Mouse (Mus musculus) left cerebral cortex, postnatal 36 days (tissue): ENCODE measurements at regions not wholly inside any gene's neighbourhood (a gene's known extent, or its start where the extent isn't known, plus 50 kb on each side); places are given as distances from the start of the nearest gene placed in this dataset.

Experiments used
- DNase-seq, 2 experiments: peaks; one replicate each; pipeline ENCODE4 v3.0.0; 2021 to 2022; ENCODE audit warnings: low spot score in 2 of 2, mixed read lengths in 1 of 2
- intact Hi-C: fragments of 180-260 bp; cut with DNase I; formaldehyde crosslinking; loops from one replicate; pipeline ENCODE4 v1.15.1; 2025

DNA sequence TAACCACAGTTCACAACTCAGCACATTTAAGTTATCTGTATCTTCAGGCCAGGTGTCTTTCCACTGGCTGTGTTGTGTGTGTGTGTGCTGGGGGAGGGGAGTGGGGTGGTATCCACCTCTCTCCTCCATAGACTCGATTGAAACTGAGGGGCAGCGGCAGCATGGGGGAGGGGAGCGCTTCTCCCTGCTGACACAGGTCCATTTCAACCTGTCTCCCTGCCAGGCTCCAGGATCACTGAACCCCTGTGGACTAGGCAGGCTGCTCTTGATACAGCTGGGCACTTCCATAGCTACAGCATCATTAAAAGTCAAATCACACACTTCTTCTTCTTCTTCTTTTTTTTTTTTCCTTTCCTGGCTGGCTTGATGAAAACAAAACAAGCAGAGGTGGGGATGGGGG, 338.0 kb downstream of the Igsf11 start:
- intact Hi-C loops: no loop called here
- no peak for DNase-seq

DNA sequence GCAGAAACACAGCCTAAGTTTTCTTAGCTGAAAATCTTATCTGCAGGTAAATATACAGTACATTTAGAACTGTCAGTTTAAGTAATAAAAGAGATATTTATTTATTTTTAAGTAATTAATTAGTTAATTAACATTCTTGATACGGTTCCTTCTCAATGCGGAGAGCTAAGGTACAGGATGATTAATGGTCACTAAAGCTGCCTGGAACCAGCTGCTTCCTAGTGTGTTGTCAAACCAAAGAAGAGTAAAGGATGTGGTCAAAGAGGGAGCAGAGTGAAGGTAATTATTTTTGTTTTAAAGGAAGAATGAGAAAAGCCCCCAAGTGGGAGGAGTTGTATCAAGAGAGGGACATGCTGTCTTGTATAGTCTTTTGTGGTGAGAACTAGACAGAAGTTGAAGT, 341.8 kb downstream of the Igsf11 start:
- no peak for DNase-seq
- intact Hi-C loops: no loop called here

- intact Hi-C loops: no loop called here
- DNase-seq: no peak
Measured at GRCm38 (mm10) chr16:39273490-39273889, 381.0 kb downstream of the Igsf11 start.

- intact Hi-C loops: no loop called here
- DNase-seq: no peak
Measured at GRCm38 (mm10) chr16:39284484-39284883, 392.0 kb downstream of the Igsf11 start.

DNA sequence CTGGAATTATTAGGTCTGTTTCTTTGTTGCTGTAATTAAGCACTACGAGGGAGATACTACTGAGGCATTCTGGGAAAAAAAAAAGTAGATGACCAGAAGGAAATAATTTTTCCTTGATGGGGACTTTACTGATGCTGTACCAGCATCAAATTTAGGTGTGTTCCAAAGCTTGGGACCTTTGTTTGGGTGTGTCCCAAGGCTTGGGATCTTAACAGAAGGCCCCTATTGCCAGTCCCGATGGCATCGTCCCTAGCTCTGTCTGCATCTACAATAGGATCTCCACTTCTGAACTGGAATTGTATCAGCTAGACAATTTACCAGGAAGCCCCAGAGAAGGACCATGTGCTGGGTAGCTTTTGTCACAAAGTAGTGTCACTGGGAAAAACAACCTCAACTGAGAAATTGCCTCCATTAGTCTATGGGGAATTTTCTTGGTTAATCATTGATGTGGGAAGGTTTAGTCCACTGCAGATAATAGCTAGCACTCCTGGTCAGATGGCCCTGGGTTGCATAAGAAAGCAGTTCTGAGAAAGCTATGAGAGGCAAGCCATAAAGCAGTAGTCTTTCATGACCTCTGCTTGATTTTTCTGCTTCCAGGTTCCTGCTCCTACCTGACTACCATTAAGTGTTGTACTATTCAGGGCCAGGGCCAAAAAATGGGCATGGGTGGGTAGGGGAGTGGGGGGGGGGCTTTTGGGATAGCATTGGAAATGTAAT, 392.7 kb downstream of the Igsf11 start:
- DNase-seq: no peak
- intact Hi-C loops: no loop called here

- DNase-seq: no peak
- intact Hi-C loops: no loop called here
Measured at GRCm38 (mm10) chr16:39286797-39287565, 394.5 kb downstream of the Igsf11 start.

DNA sequence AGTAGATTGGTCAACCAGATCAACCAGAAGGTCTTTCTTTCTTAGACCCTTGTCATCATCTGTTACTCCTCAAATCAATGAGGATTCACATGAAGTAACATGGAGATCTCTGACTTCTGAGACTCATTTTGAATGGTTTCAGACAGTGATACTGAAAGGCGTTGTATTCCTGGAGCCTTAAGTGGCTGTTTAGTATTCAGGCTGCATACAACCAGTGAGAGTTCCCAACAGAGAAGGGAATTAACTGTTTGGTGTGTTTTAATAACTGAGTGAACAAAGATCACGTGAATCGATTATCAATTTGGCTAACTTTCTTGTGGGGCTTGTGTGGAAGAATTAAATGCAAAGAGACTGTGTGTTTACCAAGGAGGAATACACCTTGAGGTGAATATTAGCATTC, 406.4 kb downstream of the Igsf11 start:
- intact Hi-C loops: no loop called here

DNA sequence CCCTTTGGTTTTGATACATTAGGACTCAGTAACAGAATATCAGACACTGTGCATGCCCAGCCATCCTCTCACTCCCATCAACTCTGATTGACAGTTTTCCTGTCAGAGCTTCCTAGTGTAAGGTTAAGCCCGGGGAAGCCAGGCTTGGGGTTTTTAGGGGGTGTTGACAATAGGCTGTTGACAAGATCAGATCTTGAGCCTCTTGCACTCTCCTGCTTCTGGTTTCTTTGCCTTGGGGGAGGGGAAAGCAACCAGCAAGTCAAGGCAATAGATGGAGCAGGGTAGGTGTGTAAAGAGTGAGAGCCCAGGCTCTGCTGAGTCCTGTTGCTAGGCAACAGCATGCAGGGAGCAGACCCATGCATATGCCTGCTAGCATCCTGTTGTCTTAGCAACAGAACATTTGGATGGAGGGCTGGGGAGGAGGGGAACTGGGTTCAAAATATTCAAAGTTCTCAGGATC, 410.5 kb downstream of the Igsf11 start:
- intact Hi-C loops: loop anchor here (10.0 kb wide), 1 partner anchor 188 kb away; no protein-coding TSS in a partner anchor
- DNase-seq: peak; percentile 42 to 64

More for the DNA sequence above, 406.4 kb downstream of the Igsf11 start:
- no peak for DNase-seq

GRCm38 (mm10) chr16:39303371-39303770, 410.9 kb downstream of the Igsf11 start:
- no peak for DNase-seq
- intact Hi-C loops: loop anchor here (10.0 kb wide), 1 partner anchor 189 kb away; no protein-coding TSS in a partner anchor

- no peak for DNase-seq
- intact Hi-C loops: loop anchor here (10.0 kb wide), 1 partner anchor 193 kb away; no protein-coding TSS in a partner anchor
Measured at GRCm38 (mm10) chr16:39307951-39308350, 415.5 kb downstream of the Igsf11 start.

DNA sequence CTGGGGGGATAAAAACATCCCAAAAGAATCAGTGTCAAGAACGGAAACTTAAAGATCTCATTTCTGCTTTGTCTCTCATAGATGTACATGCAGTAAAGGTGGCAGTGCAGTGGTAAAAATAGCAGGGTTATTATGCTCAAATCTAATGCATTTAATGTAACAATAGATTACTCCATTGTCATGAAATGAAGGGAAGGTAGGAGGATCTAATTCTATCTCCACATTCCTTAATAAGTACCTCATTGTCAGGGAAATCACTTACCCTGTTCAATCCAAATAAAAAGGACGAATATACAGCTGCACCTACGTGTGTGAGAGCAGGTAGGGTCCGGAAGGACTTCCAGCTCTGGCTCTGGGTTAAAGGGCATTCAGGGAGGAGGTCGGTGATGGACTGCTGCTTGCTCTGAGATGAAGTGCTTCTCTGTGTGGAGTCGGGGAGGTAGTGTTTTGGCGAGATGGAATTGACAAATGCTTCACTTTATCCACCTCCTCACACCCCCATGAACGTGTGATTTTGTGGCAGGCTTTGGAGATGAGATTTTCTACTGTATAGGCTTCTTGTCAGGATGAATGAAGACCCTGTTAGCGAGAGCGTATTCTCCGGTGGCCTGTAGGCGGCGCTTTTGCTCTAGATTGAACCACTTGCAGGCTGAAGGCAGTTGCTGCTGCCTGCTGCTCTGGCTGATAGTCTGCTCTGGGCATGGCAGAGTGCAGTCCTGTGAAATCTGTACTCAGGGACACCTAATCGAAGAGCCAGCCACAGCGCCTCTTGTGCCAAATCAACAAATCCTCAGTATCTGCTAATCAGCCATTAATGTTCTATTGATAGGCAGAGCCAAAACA, 424.5 kb downstream of the Igsf11 start:
- intact Hi-C loops: loop anchor here (10.0 kb wide), 1 partner anchor 668 kb away; the partner anchor contains the start of gene Lsamp

GRCm38 (mm10) chr16:39325627-39326026, 433.2 kb downstream of the Igsf11 start:
- DNase-seq: no peak

More for the DNA sequence above, 424.5 kb downstream of the Igsf11 start:
- peak; percentile 77 to 81 for DNase-seq

GRCm38 (mm10) chr16:39363657-39364056, 471.2 kb downstream of the Igsf11 start:
- intact Hi-C loops: no loop called here

More at GRCm38 (mm10) chr16:39325627-39326026, 433.2 kb downstream of the Igsf11 start:
- intact Hi-C loops: no loop called here

DNA sequence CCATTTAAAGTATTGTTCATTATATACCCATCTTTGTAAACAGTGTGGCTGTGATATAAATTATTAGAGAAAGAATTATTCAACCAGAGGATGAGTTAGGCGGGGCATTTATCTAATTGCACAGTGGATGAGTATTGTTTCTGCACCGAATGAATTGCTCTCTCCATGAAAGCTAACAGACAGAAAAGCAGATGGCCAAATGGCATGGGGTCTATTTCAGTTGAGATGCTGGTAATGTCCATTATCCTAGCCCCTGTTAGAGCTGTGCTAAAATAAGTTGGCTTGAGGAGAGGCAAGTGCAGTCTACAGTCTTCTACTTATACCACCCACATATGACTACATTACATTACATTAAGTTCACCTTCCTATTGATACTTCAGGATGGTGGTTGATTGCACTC, 475.8 kb downstream of the Igsf11 start:
- no peak for DNase-seq
- intact Hi-C loops: no loop called here

More at GRCm38 (mm10) chr16:39363657-39364056, 471.2 kb downstream of the Igsf11 start:
- DNase-seq: no peak

GRCm38 (mm10) chr16:39374616-39375015, 482.1 kb downstream of the Igsf11 start:
- intact Hi-C loops: no loop called here
- DNase-seq: peak; percentile 29 to 36

DNA sequence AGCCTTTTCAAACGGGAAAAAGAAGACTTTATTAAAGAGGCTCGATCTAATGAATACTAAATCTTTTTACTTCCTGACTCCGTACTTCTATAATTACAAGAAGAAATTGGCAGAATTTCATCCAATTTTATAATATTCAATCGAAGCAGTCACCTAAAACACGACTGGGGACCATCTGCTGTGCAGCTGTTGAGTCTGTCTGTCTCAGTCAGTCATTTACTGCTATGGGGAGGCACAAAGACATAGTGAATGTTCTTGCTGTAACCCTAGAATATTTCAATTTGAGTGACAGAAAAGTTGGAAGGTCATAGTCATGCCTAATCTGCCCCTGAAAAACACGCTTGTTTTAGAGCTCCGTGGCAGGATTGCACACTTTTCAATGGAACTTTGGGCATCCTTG, 487.5 kb downstream of the Igsf11 start:
- no peak for DNase-seq

DNA sequence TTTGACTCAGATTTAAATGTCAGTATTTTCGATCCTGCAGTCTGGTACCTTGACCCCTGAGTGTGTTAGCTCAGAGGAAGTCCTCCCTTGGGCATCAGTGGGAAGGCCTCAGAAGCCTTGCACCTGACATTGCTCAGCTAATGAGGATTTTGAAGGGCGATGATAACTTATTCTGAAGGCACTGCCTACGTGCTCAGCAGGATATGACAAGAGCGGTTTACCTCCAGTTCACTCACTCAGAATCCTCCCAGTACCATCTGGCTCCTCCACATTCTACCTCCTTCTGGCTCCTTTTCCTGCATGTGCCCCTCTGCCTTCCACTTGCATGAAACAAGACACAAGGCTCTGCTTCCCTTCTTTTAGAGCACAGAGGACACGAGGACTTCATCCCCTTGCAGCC, 497.5 kb downstream of the Igsf11 start:
- intact Hi-C loops: no loop called here
- DNase-seq: no peak

More for the DNA sequence above, 487.5 kb downstream of the Igsf11 start:
- intact Hi-C loops: no loop called here

DNA sequence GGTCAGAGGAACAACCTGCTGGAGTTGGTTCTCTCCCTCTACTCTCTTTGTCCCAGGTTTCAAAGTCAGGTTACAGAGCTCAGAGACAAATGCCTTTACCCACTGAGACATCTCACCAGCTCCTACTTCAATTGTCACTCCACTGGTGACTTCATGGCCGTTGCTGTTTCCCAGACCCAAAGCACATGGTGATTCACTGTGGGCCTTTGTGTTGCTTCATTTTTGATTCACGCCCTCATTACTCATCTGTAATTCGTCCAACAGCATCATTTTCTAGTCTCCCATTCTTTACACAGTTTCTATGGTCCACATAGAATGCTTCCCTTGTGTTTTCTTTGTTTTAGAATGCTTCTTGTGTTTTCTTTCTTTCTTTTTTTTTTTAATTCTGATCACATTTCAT, 498.2 kb downstream of the Igsf11 start:
- intact Hi-C loops: no loop called here
- DNase-seq: no peak

GRCm38 (mm10) chr16:39402101-39402749, 509.8 kb downstream of the Igsf11 start:
- intact Hi-C loops: no loop called here
- DNase-seq: peak in 1 of 2 experiments; percentile 9
